Mouse (Mus musculus) lung, postnatal 0 days (tissue): ENCODE results near the gene Car15.

Experiments
- CTCF ChIP-seq: IDR thresholded peaks from 2 replicates; pipeline ENCODE4 v1.5.1; 2016; ENCODE audit warnings: antibody characterized with exemption, mild to moderate bottlenecking
- EP300 ChIP-seq: IDR thresholded peaks from 2 replicates; pipeline ENCODE4 v1.6.1; 2016; ENCODE audit warnings: antibody characterized with exemption, mild to moderate bottlenecking, control low read depth

DNA sequence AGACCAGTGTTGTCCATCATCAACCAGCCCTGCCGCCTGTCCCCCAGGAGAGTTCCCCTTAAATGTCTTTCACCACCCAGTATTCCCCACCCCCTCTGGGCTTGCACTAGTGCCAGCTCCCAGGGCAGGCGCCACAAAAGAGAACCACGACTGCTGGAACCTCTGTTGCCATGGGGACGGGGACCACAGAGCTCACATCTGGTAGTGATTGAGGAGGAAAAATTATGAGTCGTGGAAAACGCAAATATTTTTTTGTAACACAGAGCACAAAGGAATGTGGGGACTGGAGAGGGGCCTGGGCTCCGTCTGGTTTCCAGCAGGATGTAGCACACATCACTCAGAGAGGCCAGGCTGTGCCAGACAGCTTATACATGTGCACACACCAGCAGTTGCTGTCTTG, 28.5 kb downstream of the Car15 start:
- TF ChIP-seq EP300 (no peak), CTCF (no peak)
